Mouse (Mus musculus) cerebellum, adult 9-11 months (tissue): ENCODE results near the gene Map3k12.

Experiments
- DNase-seq: peaks from one replicate; pipeline ENCODE4 v3.0.0; 2022

Gene Map3k12

DNA sequence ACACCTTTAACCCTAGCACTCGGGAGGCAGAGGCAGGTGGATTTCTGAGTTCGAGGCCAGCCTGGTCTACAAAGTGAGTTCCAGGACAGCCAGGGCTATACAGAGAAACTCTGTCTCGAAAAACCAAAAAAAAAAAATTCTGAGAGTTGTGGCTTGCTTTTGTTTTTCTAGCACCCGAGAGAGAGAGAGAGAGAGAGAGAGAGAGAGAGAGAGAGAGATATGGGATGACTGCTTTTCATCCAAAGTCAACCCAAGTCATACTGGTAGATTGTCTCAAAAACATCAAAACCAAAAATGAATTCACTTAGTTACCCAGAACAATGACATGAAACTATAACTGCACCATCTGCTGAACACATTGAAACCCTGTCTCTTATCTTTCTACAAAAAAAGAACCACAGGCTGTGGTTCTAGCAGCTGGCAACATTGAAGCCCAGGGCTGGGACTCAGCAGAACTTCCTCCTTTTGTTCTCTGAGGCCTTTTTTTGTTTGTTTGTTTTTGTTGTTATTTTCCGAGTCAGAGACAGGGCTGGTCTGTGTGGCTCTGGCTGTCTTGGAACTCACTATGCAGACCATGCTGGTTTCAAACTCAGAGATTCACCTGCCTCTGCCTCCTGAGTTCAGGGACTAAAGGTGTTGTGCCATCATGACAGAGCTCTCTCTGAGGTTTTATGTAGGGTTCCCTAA, 58.7 kb downstream of the Map3k12 start:
- DNase-seq: no peak

DNA sequence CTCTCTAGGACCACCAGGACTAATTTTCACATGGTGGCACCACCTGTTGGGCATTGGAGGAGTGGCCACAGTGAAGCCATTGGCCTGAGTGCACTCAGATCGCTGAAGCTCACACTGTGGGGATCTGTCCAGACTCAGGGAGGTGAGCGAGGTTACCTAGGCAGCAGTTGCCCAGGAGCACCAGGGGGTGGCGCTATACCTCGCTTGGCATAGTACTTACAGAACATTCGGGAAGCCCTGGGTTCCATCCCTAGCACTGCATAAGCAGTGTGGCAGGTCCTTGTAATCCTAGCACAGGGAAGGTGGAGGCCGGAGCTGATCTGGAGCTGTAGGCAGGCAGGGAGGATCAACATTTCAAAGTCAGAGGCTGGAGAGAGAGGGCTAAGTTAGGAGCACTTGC, 60.9 kb downstream of the Map3k12 start:
- DNase-seq: no peak

DNA sequence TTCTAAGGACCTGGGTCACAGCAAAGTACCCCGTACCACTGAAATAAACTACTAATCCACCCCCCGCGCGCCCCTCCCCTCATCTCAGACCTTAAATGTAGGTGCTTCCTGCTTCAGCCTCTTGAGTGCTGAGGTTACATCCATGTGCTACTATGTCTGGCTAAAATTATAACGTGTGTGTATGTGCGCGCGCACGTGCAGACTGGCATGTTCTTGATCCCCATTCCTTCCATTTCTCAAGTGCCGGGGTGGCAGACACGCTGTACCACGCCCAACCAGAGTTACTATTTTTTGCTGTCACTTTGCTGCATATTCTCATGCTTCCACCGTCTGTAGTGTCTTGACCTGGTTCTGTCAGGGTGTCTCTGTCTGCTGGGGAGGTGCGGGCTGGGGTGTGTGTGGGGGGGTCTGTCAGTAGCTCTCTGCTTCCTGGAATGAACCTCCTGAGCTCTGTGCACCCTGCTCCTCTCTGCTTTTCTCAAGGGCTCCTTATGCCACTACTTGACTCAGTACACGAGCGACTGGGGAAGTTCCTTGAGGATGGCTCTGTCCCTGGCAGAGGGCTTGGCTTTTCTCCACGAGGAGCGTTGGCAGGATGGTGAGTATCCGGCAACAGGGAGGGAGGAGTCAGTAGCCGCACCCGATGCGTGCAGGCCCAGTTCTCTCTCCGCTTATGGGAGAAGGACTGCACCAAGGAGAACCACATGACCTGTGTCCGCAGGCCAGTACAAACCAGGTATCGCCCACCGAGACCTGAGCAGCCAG, 65.0 kb downstream of the Map3k12 start:
- DNase-seq: no peak

DNA sequence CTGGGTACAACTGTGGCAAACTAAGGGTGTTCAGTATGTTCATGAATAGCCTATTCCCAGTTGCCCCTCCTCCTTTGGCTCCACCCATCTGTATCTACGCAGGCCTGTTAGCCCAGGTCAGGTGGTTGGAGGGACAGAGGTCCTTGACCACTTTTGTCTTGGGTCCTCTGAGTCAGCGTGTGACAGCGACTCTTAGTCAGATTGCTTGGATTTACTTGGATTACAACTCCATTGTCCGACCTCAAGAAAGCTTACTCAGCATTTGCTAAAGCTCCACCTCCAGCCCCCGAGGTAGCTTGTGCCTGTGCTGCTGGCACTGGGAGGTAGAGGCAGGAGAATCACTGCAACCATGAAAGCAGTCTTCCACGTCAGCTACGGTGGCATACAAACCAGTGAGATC, 65.9 kb downstream of the Map3k12 start:
- no peak for DNase-seq

DNA sequence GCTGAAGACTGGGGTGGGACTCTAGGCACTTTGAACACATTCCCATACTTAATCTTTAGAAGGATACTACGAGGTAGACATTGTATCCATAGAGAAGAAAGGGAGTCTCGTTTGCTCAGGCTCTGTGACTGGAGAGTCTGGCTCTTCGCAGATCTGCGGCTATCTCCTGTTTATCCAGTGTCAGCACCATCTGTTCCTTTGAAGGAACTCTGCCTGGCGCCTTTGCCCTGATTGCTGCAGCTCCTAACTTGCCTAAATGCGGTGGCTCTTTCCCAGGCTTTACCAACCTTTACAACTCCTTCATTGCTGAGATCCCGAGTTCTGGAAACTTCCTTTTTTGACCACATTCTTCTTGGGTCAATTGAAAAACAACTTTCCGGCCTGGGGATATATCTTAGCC, 67.5 kb downstream of the Map3k12 start:
- DNase-seq: no peak
